Mouse (Mus musculus) left cerebral cortex, adult 11 months (tissue): ENCODE measurements around the gene Fbxw19.
"Not testable (repeated sequence)": the region's sequence is repeated elsewhere in the genome, so short reads cannot be mapped to it uniquely, and the experiment has no call there.

Experiments
- DNase-seq: peaks from one replicate; pipeline ENCODE4 v3.0.0; 2022; ENCODE audit warnings: low spot score

The Fbxw19 gene

DNA sequence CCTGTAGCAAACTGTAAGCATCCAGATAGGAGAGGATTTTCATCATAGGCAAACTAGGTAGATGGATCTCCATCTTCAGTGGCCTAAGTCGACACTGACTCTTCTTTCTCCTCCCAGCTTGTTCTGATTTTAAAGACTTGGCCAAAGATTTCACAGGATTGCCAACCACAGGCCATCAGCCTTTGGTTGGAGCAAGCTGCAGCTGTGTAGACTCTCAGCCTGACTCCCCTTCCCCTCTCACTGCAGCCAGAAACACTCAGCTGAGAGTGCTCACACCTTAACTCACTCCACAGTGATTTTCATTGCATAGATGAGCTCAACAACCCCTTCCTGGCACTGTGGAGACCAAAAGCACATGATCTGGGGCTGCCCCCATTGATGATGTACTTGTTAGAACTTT is at the start of gene Fbxw19:
TSS of gene Fbxw19 (minus strand) at position 101 of the 400 bp plus-strand sequence.
- DNase-seq, result not testable (repeated sequence)

DNA sequence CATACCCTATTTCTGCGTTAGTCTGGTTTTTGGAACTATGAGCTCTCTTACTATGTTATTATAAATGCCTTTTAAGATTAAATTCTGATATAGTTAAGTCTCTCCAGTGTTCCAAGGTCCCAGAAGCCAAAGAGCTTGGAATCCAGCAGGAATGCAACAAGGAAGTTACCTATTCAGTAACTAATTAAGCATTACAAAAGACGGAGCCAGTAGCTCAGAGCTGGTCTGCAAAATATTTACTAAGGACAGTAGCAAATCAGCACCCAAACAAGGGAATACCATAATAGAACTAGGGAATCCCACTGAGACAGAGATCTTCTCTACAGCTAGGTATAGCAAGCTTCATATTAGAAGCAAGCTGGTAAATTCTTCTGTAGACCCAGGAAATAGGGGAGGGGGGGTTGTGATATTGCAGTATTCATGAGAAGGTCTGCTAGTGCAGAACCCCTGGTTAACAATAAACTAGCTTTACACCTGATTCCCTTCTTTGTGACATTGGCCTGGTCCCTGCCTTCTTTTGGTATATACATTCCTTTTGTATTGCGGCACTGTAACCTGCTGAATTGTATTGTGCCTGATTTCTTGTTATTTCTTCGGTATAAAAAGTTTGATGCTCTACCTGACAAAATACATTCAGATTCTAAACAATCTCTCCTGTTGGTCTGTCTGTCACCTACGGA is 27.9 kb upstream of the Fbxw19 start:
- DNase-seq, result no peak

DNA sequence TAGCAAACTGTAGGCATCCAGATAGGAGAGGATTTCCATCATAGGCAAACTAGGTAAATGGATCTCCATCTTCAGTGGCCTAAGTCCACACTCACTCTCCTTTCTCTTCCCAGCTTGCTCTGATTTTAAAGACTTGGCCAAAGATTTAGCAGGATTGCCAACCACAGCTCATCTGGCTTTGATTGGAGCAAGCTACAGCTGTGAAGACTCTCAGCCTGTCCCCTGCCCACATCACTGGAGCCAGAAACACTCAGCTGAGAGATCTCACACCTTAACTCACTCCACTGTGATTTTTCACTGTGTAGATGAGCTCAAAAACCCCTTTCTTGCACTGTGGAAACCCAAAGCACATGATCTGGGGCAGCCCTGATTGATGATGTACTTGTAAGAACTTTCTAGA is 46.6 kb downstream of the Fbxw19 start, which contains the start of gene Fbxw16:
TSS of gene Fbxw16 (minus strand) at position 101 of the 400 bp plus-strand sequence.
- DNase-seq, result no peak

DNA sequence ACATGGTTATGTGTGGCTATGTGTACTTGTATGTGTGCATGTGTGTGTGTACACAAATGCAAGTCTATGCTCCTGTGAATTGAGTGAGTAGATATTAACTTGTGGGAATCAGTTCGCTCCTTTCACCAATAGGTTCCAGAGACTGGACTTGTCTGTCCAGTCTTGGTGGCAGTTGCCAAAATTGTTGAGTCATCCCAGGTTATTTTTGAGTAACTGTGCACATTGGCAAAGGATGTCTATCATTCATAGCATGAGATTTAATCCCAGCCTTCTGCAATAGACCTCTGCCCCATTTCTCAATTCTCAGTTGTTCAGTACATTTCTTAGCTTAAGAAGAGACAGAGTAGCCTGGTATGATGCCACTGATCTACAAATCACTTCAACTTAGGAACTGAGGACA is 62.7 kb downstream of the Fbxw19 start:
- no peak for DNase-seq
